Mouse (Mus musculus): ENCODE measurements around the gene 1810046K07Rik. TPM values are rescaled to one million over a fixed set of nuclear protein-coding genes. Genes with fewer than 3 reads are reported as not detected.

The 1810046K07Rik gene
- polyA plus RNA-seq, 1 experiment = not detected

DNA sequence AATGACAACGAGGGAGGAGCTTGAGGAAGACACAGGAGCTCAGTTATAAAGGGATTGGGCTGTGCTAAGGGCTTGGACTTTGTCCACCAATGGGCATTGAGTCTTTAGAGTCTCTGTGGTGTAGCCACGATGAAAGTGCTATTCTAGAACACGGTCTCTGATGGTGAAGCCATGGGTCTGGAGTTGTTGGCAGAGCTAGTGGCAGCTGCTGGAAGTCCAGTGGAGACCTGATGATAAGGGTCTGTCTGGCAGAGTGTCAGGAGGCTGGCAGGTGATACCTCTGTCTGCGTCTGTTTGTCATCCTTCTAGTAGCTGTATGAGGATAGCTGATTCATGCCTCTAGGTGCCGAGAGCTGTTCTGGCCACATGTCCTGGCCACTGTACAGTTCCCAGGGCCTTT, 24.7 kb downstream of the 1810046K07Rik start:
- TF ChIP-seq E2F4 (IDR thresholded peaks at IDR 0.05; ENCODE audit: insufficient read depth) (no peak), MYOD1 (IDR thresholded peaks at IDR 0.05; ENCODE audit: control insufficient read depth in 1 of 3, insufficient read length in 2 of 3, low read depth in 2 of 3) (peak in 2 of 3 experiments; percentile 23 to 56), MYOG (IDR thresholded peaks at IDR 0.05; ENCODE audit: control insufficient read depth in 1 of 3, insufficient read depth in 1 of 3, insufficient read length in 2 of 3, low read depth in 2 of 3) (peak in 1 of 3 experiments; percentile 51), POLR2AphosphoS2 (IDR thresholded peaks at IDR 0.05; ENCODE audit: insufficient read length, low read depth) (no peak), MAX (IDR thresholded peaks at IDR 0.05; ENCODE audit: low read depth) (no peak)
- no peak overlapping the region for H3K4me3 ChIP-seq

DNA sequence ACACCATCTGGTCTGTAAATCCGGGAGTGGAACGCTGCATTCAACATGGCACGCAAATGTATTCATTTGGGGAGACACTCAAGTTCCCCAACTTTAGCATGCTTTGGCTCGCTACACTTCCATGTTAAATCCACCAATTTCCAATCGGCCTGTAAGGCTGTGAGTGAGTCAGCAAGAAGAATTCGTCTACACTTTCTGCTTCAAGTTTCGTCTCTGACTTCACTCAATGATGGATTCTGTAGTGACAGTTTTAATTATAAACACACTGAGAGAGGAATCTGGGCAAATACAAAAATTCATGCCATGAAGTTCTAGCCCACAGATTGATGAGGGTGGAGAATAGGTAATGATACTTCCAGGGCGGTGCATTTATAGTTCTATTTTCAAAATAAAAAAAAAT, 35.2 kb downstream of the 1810046K07Rik start:
- Histone ChIP-seq H3ac (ENCODE audit: control insufficient read depth, insufficient read length) (no peak overlapping the region), H3K36me3 (ENCODE audit: control insufficient read depth, insufficient read depth) (no peaks in the 10 kb centered on the region), H3K27me3 (ENCODE audit: control insufficient read depth, insufficient read depth, insufficient read length) (no peaks in the 10 kb centered on the region), H3K79me2 (ENCODE audit: control insufficient read depth, insufficient read depth) (no peaks in the 10 kb centered on the region), H3K4me3 (no peak overlapping the region), H3K4me2 (ENCODE audit: low read depth) (no peak overlapping the region)
- no peak for TF ChIP-seq POLR2AphosphoS2 (IDR thresholded peaks at IDR 0.05; ENCODE audit: insufficient read length, low read depth)
- no peak for TF ChIP-seq CEBPB (IDR thresholded peaks at IDR 0.05; ENCODE audit: insufficient read depth, poor library complexity, severe bottlenecking)
- no peak for TF ChIP-seq MYOG (IDR thresholded peaks at IDR 0.05; ENCODE audit: control insufficient read depth in 1 of 3, insufficient read depth in 1 of 3, insufficient read length in 2 of 3, low read depth in 2 of 3)
- TF ChIP-seq TCF3 (IDR thresholded peaks at IDR 0.05; ENCODE audit: insufficient read length, low read depth) = no peak
- TF ChIP-seq MYOD1 (IDR thresholded peaks at IDR 0.05; ENCODE audit: control insufficient read depth in 1 of 3, insufficient read length in 2 of 3, low read depth in 2 of 3) = no peak
- no peak for TF ChIP-seq REST (IDR thresholded peaks at IDR 0.05; ENCODE audit: insufficient read depth, insufficient read length)
- no peak for TF ChIP-seq MAX (IDR thresholded peaks at IDR 0.05; ENCODE audit: low read depth)
- no peak for TF ChIP-seq SRF (IDR thresholded peaks at IDR 0.05; ENCODE audit: control insufficient read depth, insufficient read length, low read depth)
- TF ChIP-seq POLR2A (IDR thresholded peaks at IDR 0.05; ENCODE audit: insufficient read length, low read depth) = no peak
- no peak for TF ChIP-seq TCF12 (IDR thresholded peaks at IDR 0.05; ENCODE audit: insufficient read depth, poor library complexity, severe bottlenecking)

More for the DNA sequence above, 24.7 kb downstream of the 1810046K07Rik start:
- Histone ChIP-seq H3K4me2 (ENCODE audit: low read depth) (no peak overlapping the region), H3K27me3 (ENCODE audit: control insufficient read depth, insufficient read depth, insufficient read length) (no peaks in the 10 kb centered on the region), H3K79me2 (ENCODE audit: control insufficient read depth, insufficient read depth) (no peaks in the 10 kb centered on the region), H3K36me3 (ENCODE audit: control insufficient read depth, insufficient read depth) (no peaks in the 10 kb centered on the region), H3ac (ENCODE audit: control insufficient read depth, insufficient read length) (no peak overlapping the region)

- TF ChIP-seq MYOD1 (IDR thresholded peaks at IDR 0.05; ENCODE audit: control insufficient read depth in 1 of 3, insufficient read length in 2 of 3, low read depth in 2 of 3) = no peak
- no peak for TF ChIP-seq POLR2A (IDR thresholded peaks at IDR 0.05; ENCODE audit: insufficient read length, low read depth)
- H3K27me3 ChIP-seq (ENCODE audit: control insufficient read depth, insufficient read depth, insufficient read length) = no peaks in the 10 kb centered on the region
- no peaks in the 10 kb centered on the region for H3K79me2 ChIP-seq (ENCODE audit: control insufficient read depth, insufficient read depth)
- peak overlapping the region; percentile 20 for H3K4me2 ChIP-seq (ENCODE audit: low read depth)
- no peaks in the 10 kb centered on the region for H3K36me3 ChIP-seq (ENCODE audit: control insufficient read depth, insufficient read depth)
- no peak overlapping the region for H3ac ChIP-seq (ENCODE audit: control insufficient read depth, insufficient read length)
- no peak overlapping the region for H3K4me3 ChIP-seq
Observed at GRCm38 (mm10) chr9:51292674-51293073, 36.0 kb downstream of the 1810046K07Rik start.

GRCm38 (mm10) chr9:51290980-51291379, 37.7 kb downstream of the 1810046K07Rik start:
- Histone ChIP-seq H3K4me2 (ENCODE audit: low read depth) (no peak overlapping the region), H3K36me3 (ENCODE audit: control insufficient read depth, insufficient read depth) (no peaks in the 10 kb centered on the region), H3K27me3 (ENCODE audit: control insufficient read depth, insufficient read depth, insufficient read length) (no peaks in the 10 kb centered on the region), H3K79me2 (ENCODE audit: control insufficient read depth, insufficient read depth) (no peaks in the 10 kb centered on the region), H3K4me3 (no peak overlapping the region), H3ac (ENCODE audit: control insufficient read depth, insufficient read length) (no peak overlapping the region)
- no peak for TF ChIP-seq SRF (IDR thresholded peaks at IDR 0.05; ENCODE audit: control insufficient read depth, insufficient read length, low read depth)
- TF ChIP-seq E2F4 (IDR thresholded peaks at IDR 0.05; ENCODE audit: insufficient read depth) = no peak
- TF ChIP-seq MYOG (IDR thresholded peaks at IDR 0.05; ENCODE audit: control insufficient read depth in 1 of 3, insufficient read depth in 1 of 3, insufficient read length in 2 of 3, low read depth in 2 of 3) = no peak
- no peak for TF ChIP-seq USF1 (IDR thresholded peaks at IDR 0.05; ENCODE audit: low read depth)
- no peak for TF ChIP-seq TCF3 (IDR thresholded peaks at IDR 0.05; ENCODE audit: insufficient read length, low read depth)
- no peak for TF ChIP-seq MYOD1 (IDR thresholded peaks at IDR 0.05; ENCODE audit: control insufficient read depth in 1 of 3, insufficient read length in 2 of 3, low read depth in 2 of 3)
- TF ChIP-seq MAX (IDR thresholded peaks at IDR 0.05; ENCODE audit: low read depth) = no peak
- no peak for TF ChIP-seq REST (IDR thresholded peaks at IDR 0.05; ENCODE audit: insufficient read depth, insufficient read length)
- no peak for TF ChIP-seq POLR2A (IDR thresholded peaks at IDR 0.05; ENCODE audit: insufficient read length, low read depth)
- TF ChIP-seq TCF12 (IDR thresholded peaks at IDR 0.05; ENCODE audit: insufficient read depth, poor library complexity, severe bottlenecking) = no peak
- TF ChIP-seq CEBPB (IDR thresholded peaks at IDR 0.05; ENCODE audit: insufficient read depth, poor library complexity, severe bottlenecking) = no peak
- TF ChIP-seq POLR2AphosphoS2 (IDR thresholded peaks at IDR 0.05; ENCODE audit: insufficient read length, low read depth) = no peak

- Histone ChIP-seq H3ac (ENCODE audit: control insufficient read depth, insufficient read length) (no peak overlapping the region), H3K79me2 (ENCODE audit: control insufficient read depth, insufficient read depth) (no peaks in the 10 kb centered on the region), H3K4me3 (no peak overlapping the region), H3K36me3 (ENCODE audit: control insufficient read depth, insufficient read depth) (no peaks in the 10 kb centered on the region), H3K4me2 (ENCODE audit: low read depth) (peak overlapping the region; percentile 37), H3K27me3 (ENCODE audit: control insufficient read depth, insufficient read depth, insufficient read length) (no peaks in the 10 kb centered on the region)
- TF ChIP-seq REST (IDR thresholded peaks at IDR 0.05; ENCODE audit: insufficient read depth, insufficient read length) (no peak), POLR2A (IDR thresholded peaks at IDR 0.05; ENCODE audit: insufficient read length, low read depth) (no peak), USF1 (IDR thresholded peaks at IDR 0.05; ENCODE audit: low read depth) (no peak), E2F4 (IDR thresholded peaks at IDR 0.05; ENCODE audit: insufficient read depth) (no peak), MYOD1 (IDR thresholded peaks at IDR 0.05; ENCODE audit: control insufficient read depth in 1 of 3, insufficient read length in 2 of 3, low read depth in 2 of 3) (peak in 1 of 3 experiments; percentile 16), SRF (IDR thresholded peaks at IDR 0.05; ENCODE audit: control insufficient read depth, insufficient read length, low read depth) (no peak), MAX (IDR thresholded peaks at IDR 0.05; ENCODE audit: low read depth) (no peak), MYOG (IDR thresholded peaks at IDR 0.05; ENCODE audit: control insufficient read depth in 1 of 3, insufficient read depth in 1 of 3, insufficient read length in 2 of 3, low read depth in 2 of 3) (no peak), CEBPB (IDR thresholded peaks at IDR 0.05; ENCODE audit: insufficient read depth, poor library complexity, severe bottlenecking) (peak; percentile 97)
Observed at GRCm38 (mm10) chr9:51286079-51286478, 42.6 kb downstream of the 1810046K07Rik start.
